Mouse (Mus musculus): ENCODE measurements around the gene Dmac2.

The Dmac2 gene

DNA sequence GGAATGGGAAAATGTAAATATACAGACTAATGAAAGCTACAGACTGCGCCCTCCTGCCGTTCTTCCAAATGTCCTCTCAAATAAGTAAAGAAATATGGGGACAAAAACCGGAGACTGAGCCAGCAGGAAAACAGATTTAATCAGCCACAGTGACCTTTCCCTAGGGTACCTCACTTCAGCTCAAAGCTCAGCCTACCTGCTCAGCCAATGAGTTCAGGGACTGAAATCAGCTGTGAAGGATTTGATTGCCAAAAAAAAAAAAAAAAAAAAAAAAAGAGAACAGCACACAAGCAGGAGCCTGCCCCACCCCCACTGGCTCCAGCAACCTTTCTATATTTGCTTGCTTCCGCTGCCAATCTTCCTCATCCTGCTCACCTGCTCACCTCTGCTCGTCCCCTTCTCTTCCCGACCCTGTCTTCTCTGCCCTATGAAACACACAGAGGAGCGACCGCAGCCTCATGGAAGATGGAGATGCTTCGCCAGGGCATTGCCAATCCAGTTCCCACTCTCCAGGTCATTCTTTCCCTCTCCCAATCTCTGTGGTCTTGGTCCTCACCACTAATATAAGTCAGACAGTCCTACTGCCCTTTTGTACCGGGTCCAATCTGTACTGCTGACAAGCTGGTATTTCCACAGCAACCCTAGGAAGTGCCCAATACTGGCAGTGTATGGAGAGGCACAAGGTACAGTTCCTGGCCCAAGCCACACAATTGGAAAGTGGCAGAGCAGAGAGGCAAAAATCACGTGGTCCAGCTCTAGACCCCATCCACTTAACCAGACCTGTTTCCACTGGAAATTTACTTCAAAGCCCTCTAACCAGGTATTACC lies 36.6 kb downstream of the Dmac2 start:
- no peak for DNase-seq

DNA sequence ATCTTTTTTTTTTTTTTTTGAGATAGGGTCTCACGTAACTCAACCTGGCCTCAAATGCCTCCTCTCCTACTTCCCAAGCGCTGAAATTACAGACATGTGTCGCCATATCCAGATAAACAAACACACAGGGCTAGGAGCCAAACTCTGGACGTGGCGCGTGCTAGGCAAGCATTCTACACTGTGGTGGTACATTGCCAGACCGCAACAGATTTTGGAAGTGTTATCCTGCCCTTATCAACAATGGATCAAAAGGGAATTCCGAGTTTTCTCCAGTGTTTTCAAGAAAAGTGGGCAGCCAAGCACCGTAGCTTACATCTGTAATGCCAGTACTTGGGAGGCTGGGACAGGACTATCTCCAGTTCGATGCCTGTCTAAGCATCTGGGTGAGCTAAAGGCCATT lies 38.6 kb downstream of the Dmac2 start:
- no peak for DNase-seq

GRCm38 (mm10) chr7:25658657-25659472 lies 39.7 kb downstream of the Dmac2 start, which contains the start of the genes Bckdha and Exosc5:
Gene Bckdha (minus strand): TSS chr7:25658981.
Gene Exosc5 (plus strand): TSS chr7:25659164.
- DNase-seq: peak; percentile 99

DNA sequence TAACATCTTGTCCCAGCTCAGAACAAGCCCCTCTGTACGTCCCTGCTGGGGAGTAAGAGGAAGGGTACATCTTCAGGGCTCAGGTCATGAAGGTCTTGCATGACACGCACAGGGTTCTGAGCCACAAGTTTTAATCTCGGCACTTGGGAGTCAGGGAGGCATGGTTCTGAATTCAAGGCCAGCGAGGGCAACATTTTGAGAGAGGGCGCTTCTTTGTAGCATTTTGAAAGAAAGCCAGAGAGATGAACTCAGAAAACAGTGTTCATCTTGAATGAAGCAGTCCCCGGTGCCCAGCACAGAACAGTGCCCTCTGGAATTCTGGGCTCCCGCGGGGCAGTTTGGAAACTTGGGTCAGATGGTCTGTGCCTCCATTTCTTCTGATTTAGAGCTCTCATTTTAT lies 47.2 kb downstream of the Dmac2 start:
- no peak for DNase-seq

DNA sequence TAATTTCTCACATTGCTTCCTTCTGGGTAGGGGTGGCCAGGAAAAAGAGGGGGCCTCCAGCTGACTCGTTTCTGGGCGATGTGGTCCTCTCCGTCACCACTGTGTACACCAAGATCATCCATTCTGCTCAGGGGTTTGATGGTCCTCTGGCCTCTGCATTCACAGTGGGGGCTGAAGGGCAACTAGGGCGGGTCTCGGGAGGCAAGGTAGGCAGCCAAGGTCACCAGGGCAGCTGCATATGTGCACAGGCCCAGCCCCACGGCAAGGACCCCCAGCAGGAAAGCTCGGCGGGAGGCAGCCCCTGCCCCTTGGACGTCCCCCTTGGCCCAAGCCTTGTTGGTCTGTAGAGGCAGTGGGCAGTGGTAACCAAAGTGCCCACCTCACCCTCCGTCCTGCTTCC lies 49.9 kb downstream of the Dmac2 start:
- DNase-seq: no peak

GRCm38 (mm10) chr7:25669631-25670030 lies 50.4 kb downstream of the Dmac2 start:
- DNase-seq: no peak

DNA sequence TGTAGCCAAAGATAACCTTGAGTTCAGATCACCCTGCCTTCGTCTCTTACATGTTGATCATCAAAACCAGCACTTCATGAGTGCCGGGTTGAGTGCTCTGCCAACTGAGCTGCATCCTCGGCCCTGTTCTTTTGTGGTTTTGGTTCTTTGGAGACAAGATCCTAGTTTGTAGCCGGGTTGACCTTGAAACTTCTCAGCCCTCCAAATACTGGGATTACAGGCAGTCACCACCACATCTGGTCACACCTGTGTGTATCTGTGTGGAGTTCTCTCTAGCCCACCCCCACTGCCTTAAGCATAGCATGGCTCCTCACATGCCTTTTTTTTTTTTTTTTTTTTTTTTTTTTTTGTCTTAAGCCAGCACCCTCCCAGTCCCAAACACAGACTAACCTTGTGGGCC lies 50.9 kb downstream of the Dmac2 start:
- DNase-seq: no peak

DNA sequence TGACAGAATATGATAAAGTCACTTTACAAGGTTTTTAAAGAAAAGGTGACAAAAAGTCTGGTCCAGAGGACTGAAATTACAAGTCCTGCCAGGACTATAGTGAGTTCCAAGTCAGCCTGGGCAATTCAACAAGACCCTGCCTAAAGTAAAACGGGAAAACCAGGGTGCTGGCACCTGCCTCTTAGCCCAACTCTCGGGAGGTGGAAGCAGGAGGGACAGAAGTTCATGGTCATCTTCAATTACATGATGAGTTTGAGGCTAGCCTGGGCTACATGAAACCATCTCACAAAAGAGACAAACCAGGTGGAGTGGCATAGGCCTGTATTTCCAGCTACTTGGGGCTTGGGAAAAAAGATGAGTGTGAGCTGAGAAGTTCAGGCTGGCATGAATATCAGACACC lies 52.5 kb downstream of the Dmac2 start:
- no peak for DNase-seq

GRCm38 (mm10) chr7:25672442-25672841 lies 53.2 kb downstream of the Dmac2 start:
- DNase-seq: no peak

- DNase-seq: no peak
These were observed 55.1 kb downstream of the Dmac2 start for GRCm38 (mm10) chr7:25674297-25674696.

- DNase-seq: peak; percentile 50
These were observed 55.6 kb downstream of the Dmac2 start, which contains the start of gene Tmem91 for GRCm38 (mm10) chr7:25674719-25675300. Gene Tmem91 (minus strand): TSS chr7:25675166.
